Mouse (Mus musculus) MEL (cell line): Measurements from ENCODE around the gene Rgs6. TPM values are rescaled to one million over a fixed set of nuclear protein-coding genes. Genes with fewer than 3 reads are reported as not detected.

Source experiments
- DNase-seq: peaks from one replicate; pipeline ENCODE4 v3.0.0; 2011; ENCODE audit warnings: low read depth, low spot score
- H3K27ac ChIP-seq: 2 replicates; pipeline ENCODE4 v1.5.1; 2012; ENCODE audit warnings: low read depth, mild to moderate bottlenecking, control low read depth, low read length, moderate library complexity; ENCODE audit not compliant: control insufficient read depth
- H3K27me3 ChIP-seq, 2 experiments: fragments of 150-350 bp in 1 of 2; sonication (generic) in 1 of 2; 2 replicates each; pipeline ENCODE4 v1.6.1; 2012; ENCODE audit warnings: low read length in 2 of 2, mild to moderate bottlenecking in 2 of 2, improper control_type of control experiment in 1 of 2, moderate library complexity in 1 of 2; ENCODE audit not compliant: insufficient read depth in 2 of 2, control insufficient read depth in 1 of 2
- H3K36me3 ChIP-seq, 2 experiments: 2 replicates each; pipeline ENCODE4 v1.6.1; 2012 to 2014; ENCODE audit warnings: low read length in 2 of 2, improper control_type of control experiment in 1 of 2, inconsistent platforms in 1 of 2, mild to moderate bottlenecking in 1 of 2; ENCODE audit not compliant: insufficient read depth in 2 of 2, control insufficient read depth in 1 of 2
- H3K4me1 ChIP-seq, 2 experiments: fragments of 150-350 bp in 1 of 2; sonication (generic) in 1 of 2; 2 replicates each; pipeline ENCODE4 v1.6.1; 2012; ENCODE audit warnings: low read length in 2 of 2, improper control_type of control experiment in 1 of 2, mild to moderate bottlenecking in 1 of 2; ENCODE audit not compliant: insufficient read depth in 2 of 2, control insufficient read depth in 1 of 2
- H3K4me3 ChIP-seq, 2 experiments: fragments of 150-350 bp in 1 of 2; sonication (generic) in 1 of 2; 2 replicates each; pipeline ENCODE4 v1.5.1; 2012; ENCODE audit warnings: low read depth in 2 of 2, low read length in 2 of 2, mild to moderate bottlenecking in 2 of 2, moderate library complexity in 2 of 2, control low read depth in 1 of 2, improper control_type of control experiment in 1 of 2; ENCODE audit not compliant: control insufficient read depth in 1 of 2, insufficient read depth in 1 of 2
- H3K79me2 ChIP-seq: 2 replicates; pipeline ENCODE4 v1.6.1; 2012; ENCODE audit warnings: mild to moderate bottlenecking, low read length, moderate library complexity; ENCODE audit not compliant: control insufficient read depth, poor library complexity, insufficient read depth
- H3K9ac ChIP-seq: 2 replicates; pipeline ENCODE4 v1.6.1; 2012; ENCODE audit warnings: low read depth, mild to moderate bottlenecking, control low read depth, low read length, moderate library complexity; ENCODE audit not compliant: control insufficient read depth, poor library complexity, severe bottlenecking
- H3K9me3 ChIP-seq: fragments of 150-350 bp; sonication (generic); replicated peaks from 2 replicates; pipeline ENCODE4 v1.6.1; 2012; ENCODE audit warnings: mild to moderate bottlenecking, low read length, improper control_type of control experiment, moderate library complexity; ENCODE audit not compliant: insufficient read depth
- CHD1 ChIP-seq: IDR thresholded peaks from 2 replicates; pipeline ENCODE4 v1.6.1; 2012; ENCODE audit warnings: low read depth, mild to moderate bottlenecking, inconsistent platforms, low read length, improper control_type of control experiment
- GATA1 ChIP-seq: IDR thresholded peaks from 2 replicates; pipeline ENCODE4 v1.6.1; 2011; ENCODE audit warnings: low read depth, low read length, improper control_type of control experiment
- HCFC1 ChIP-seq: IDR thresholded peaks from 2 replicates; pipeline ENCODE4 v1.6.1; 2012; ENCODE audit warnings: low read depth, mild to moderate bottlenecking, inconsistent platforms, low read length, improper control_type of control experiment, moderate library complexity
- KAT2A ChIP-seq: conservative IDR thresholded peaks from 2 replicates; pipeline ENCODE4 v1.6.1; 2012; ENCODE audit warnings: low read depth, low read length, improper control_type of control experiment, inconsistent platforms
- MAFK ChIP-seq: IDR thresholded peaks from 2 replicates; pipeline ENCODE4 v1.6.1; 2011; ENCODE audit warnings: low read depth, mild to moderate bottlenecking, low read length, improper control_type of control experiment, borderline replicate concordance
- MEF2A ChIP-seq: IDR thresholded peaks from 2 replicates; pipeline ENCODE4 v1.6.1; 2014; ENCODE audit warnings: low read depth, mild to moderate bottlenecking, inconsistent platforms, low read length, improper control_type of control experiment; ENCODE audit not compliant: poor library complexity, insufficient replicate concordance, severe bottlenecking; ENCODE audit errors: extremely low read depth
- MYC ChIP-seq: IDR thresholded peaks from 2 replicates; pipeline ENCODE4 v1.6.1; 2011; ENCODE audit warnings: low read depth, mild to moderate bottlenecking, low read length, improper control_type of control experiment, moderate library complexity
- NELFE ChIP-seq: IDR thresholded peaks from 2 replicates; pipeline ENCODE4 v1.6.1; 2011; ENCODE audit warnings: low read depth, low read length, improper control_type of control experiment
- NRF1 ChIP-seq: IDR thresholded peaks from 2 replicates; pipeline ENCODE4 v1.6.1; 2014; ENCODE audit warnings: low read depth, mild to moderate bottlenecking, inconsistent platforms, low read length, improper control_type of control experiment, moderate library complexity; ENCODE audit not compliant: poor library complexity, insufficient read depth, severe bottlenecking
- RAD21 ChIP-seq: IDR thresholded peaks from 2 replicates; pipeline ENCODE4 v1.6.1; 2011; ENCODE audit warnings: mild to moderate bottlenecking, low read depth, low read length, improper control_type of control experiment
- USF1 ChIP-seq: IDR thresholded peaks from 2 replicates; pipeline ENCODE4 v1.6.1; 2014; ENCODE audit warnings: low read depth, mild to moderate bottlenecking, inconsistent platforms, low read length, improper control_type of control experiment, moderate library complexity
- ZC3H11A ChIP-seq: IDR thresholded peaks from 2 replicates; pipeline ENCODE4 v1.6.1; 2012; ENCODE audit warnings: low read depth, mild to moderate bottlenecking, inconsistent platforms, low read length, improper control_type of control experiment
- ZNF384 ChIP-seq: IDR thresholded peaks from 2 replicates; pipeline ENCODE4 v1.6.1; 2012; ENCODE audit warnings: low read depth, mild to moderate bottlenecking, inconsistent platforms, low read length, improper control_type of control experiment
- polyA plus RNA-seq, 2 experiments: library from polyadenylated mRNA; stranded (reverse) in 1 of 2; unstranded in 1 of 2; fragments of >175 nt in 1 of 2; fragments of >200 nt in 1 of 2; gene quantifications; 2 replicates each; pipeline versions ENCODE4 v1.2.1 to v1.2.4; 2012; ENCODE audit warnings: low replicate concordance in 2 of 2, low read depth in 1 of 2; ENCODE audit not compliant: insufficient read length in 2 of 2, insufficient read depth in 1 of 2, missing spikeins in 1 of 2
- total RNA-seq: library from RNA; depleted of rRNA; stranded (reverse); fragments of 300-350 nt; gene quantifications from 2 replicates; pipeline ENCODE4 v1.2.3, GENCODE M21; 2012

Gene Rgs6
- total and polyA plus RNA-seq, 3 experiments, result not detected

DNA sequence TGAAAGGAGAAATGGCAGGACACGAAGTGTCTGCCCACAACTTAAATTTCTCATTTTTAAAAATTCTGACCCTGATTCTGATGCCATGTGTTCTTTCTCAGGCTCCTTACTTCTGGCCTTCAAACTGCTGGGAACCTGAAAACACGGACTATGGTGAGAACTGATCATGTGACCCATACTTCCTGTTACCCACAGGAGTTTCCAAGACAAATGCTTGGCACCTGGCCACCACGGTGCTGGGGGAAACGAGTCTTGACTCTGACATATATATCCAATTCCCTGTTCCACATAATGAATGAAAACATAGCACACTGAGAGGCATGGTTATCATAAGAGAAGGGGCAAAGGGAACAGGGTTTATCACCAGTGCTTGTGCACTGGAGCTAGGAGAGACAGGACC is 464.3 kb downstream of the Rgs6 start:
- Histone ChIP-seq H3K36me3 (no peaks in the 10 kb centered on the region), H3K27ac (no peak overlapping the region), H3K9me3 (no peaks in the 10 kb centered on the region), H3K4me3 (no peak overlapping the region), H3K27me3 (peaks cover 0 to 5% of the 10 kb centered on the region in 2 experiments; a peak in 3 of 4 replicates), H3K9ac (no peak overlapping the region), H3K4me1 (no peaks in the 10 kb centered on the region), H3K79me2 (no peaks in the 10 kb centered on the region)
- TF ChIP-seq USF1 (peak; percentile 59), RAD21 (no peak)
- no peak for DNase-seq

DNA sequence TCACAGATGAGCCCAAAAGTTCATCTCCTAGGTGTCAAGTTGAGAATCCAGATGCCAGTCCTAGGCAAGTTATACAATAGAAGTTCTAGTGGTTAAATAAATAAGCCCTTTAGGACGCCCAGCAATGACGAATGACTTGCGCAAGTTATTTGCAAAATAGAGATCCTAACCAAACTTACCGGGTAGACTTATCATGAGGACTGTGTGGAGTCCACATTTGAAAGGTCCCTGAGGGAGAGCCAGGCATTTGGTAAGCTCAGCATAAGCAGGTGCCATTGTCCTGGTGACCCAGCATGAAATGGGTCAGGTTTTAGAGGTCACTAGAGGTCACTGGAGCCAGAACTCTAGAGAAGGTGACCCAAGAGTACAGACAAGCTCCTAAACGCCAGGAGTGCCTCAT is 467.6 kb downstream of the Rgs6 start:
- Histone ChIP-seq H3K36me3 (no peaks in the 10 kb centered on the region), H3K4me1 (no peaks in the 10 kb centered on the region), H3K79me2 (no peaks in the 10 kb centered on the region), H3K27me3 (peaks cover 0 to 10% of the 10 kb centered on the region in 2 experiments; a peak in 3 of 4 replicates), H3K9me3 (no peaks in the 10 kb centered on the region), H3K9ac (no peak overlapping the region), H3K27ac (no peak overlapping the region), H3K4me3 (no peak overlapping the region)
- no peak for TF ChIP-seq HCFC1
- no peak for DNase-seq

DNA sequence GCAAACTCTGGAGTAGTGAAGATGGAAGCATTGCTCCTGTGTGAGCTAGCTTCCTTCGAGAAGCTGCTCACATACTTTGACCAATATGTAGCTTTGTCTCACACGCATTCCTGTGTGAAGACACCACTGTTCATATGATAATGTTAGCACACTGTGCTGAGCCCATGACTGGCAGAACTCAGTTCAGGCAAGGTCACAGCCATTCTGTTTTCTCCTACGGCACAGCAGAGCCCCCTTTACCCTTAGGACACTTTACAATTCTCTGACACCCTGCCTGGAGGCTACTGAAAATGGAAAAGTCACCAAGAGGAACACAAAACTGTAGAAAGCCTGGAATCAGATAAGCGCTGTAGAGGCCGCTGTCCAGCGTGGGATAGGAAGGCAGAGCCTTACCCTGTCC is 478.3 kb downstream of the Rgs6 start:
- DNase-seq, result no peak
- Histone ChIP-seq H3K4me3 (no peak overlapping the region), H3K9me3 (no peaks in the 10 kb centered on the region), H3K9ac (no peak overlapping the region), H3K79me2 (no peaks in the 10 kb centered on the region), H3K36me3 (no peaks in the 10 kb centered on the region), H3K4me1 (no peaks in the 10 kb centered on the region), H3K27me3 (peaks cover 2 to 10% of the 10 kb centered on the region in 2 experiments), H3K27ac (no peak overlapping the region)
- TF ChIP-seq ZC3H11A (no peak), NELFE (no peak)

DNA sequence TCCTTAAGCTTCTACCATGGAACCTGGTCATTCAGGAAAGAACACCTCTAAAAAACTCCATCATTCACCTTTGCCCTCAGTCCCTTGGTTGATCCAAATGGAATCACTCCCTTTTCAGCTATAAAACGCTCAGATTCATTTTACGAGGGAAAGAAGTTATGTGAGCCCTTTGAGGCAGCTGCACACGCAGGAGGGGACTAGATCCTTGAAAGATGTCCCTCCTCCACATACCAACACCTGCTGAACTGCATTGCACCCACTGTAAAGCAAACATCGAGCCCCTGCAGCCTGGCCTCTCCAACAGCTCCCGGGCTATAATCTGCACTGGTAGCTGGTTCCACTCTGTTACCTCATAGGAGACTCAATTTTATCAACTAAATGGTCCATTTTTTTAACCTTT is 482.8 kb downstream of the Rgs6 start:
- H3K36me3 ChIP-seq, result peaks cover 0 to 10% of the 10 kb centered on the region in 2 experiments; a peak in 2 of 4 replicates
- no peak overlapping the region for H3K27ac ChIP-seq
- H3K4me1 ChIP-seq, result peaks cover 8 to 18% of the 10 kb centered on the region in 2 experiments
- TF ChIP-seq RAD21, result no peak
- no peak for TF ChIP-seq KAT2A
- no peak for TF ChIP-seq GATA1
- TF ChIP-seq MEF2A, result no peak
- TF ChIP-seq NRF1, result no peak
- TF ChIP-seq CHD1, result no peak
- TF ChIP-seq MYC, result no peak
- no peak for TF ChIP-seq ZNF384
- TF ChIP-seq MAFK, result no peak
- DNase-seq, result no peak
- no peak overlapping the region for H3K9ac ChIP-seq
- no peaks in the 10 kb centered on the region for H3K9me3 ChIP-seq
- no peaks in the 10 kb centered on the region for H3K79me2 ChIP-seq
- no peak overlapping the region for H3K4me3 ChIP-seq
- H3K27me3 ChIP-seq, result peaks cover 2 to 4% of the 10 kb centered on the region in 2 experiments
